Mouse (Mus musculus): ENCODE results near the gene 1700069L16Rik.
A peak's percentile ranks its signal among the peaks of the same experiment; 100 is the strongest.

The 1700069L16Rik gene

GRCm38 (mm10) chr5:113734376-113734775 is 9.8 kb upstream of the 1700069L16Rik start:
- DNase-seq (ENCODE audit: low spot score) = no peak

- peak; percentile 47 for DNase-seq (ENCODE audit: low spot score)
These were observed 7.6 kb upstream of the 1700069L16Rik start for GRCm38 (mm10) chr5:113732182-113732581.

GRCm38 (mm10) chr5:113731174-113731573 is 6.6 kb upstream of the 1700069L16Rik start:
- DNase-seq (ENCODE audit: low spot score) = no peak

GRCm38 (mm10) chr5:113730641-113731121 is 6.1 kb upstream of the 1700069L16Rik start:
- DNase-seq (ENCODE audit: low spot score) = no peak

GRCm38 (mm10) chr5:113728691-113729090 is 4.1 kb upstream of the 1700069L16Rik start:
- no peak for DNase-seq (ENCODE audit: low spot score)

GRCm38 (mm10) chr5:113728011-113728410 is 3.4 kb upstream of the 1700069L16Rik start:
- DNase-seq (ENCODE audit: low spot score) = no peak

GRCm38 (mm10) chr5:113727238-113727637 is 2.7 kb upstream of the 1700069L16Rik start:
- no peak for DNase-seq (ENCODE audit: low spot score)

- no peak for DNase-seq (ENCODE audit: low spot score)
These were observed 2.0 kb upstream of the 1700069L16Rik start for GRCm38 (mm10) chr5:113726618-113727017.

- DNase-seq (ENCODE audit: low spot score) = no peak
These were observed 845 bp upstream of the 1700069L16Rik start for GRCm38 (mm10) chr5:113725417-113725816.

GRCm38 (mm10) chr5:113723567-113724237 is 870 bp downstream of the 1700069L16Rik start:
- no peak for DNase-seq (ENCODE audit: low spot score)

- no peak for DNase-seq (ENCODE audit: low spot score)
These were observed 2.2 kb downstream of the 1700069L16Rik start for GRCm38 (mm10) chr5:113722224-113723013.

- DNase-seq (ENCODE audit: low spot score) = no peak
These were observed 5.3 kb downstream of the 1700069L16Rik start for GRCm38 (mm10) chr5:113719221-113719661.

- peak; percentile 18 for DNase-seq (ENCODE audit: low spot score)
These were observed 7.8 kb downstream of the 1700069L16Rik start for GRCm38 (mm10) chr5:113716581-113717388.

GRCm38 (mm10) chr5:113712861-113713260 is 11.7 kb downstream of the 1700069L16Rik start:
- no peak for DNase-seq (ENCODE audit: low spot score)

- no peak for DNase-seq (ENCODE audit: low spot score)
These were observed 20.6 kb downstream of the 1700069L16Rik start for GRCm38 (mm10) chr5:113703803-113704585.

- peak; percentile 28 for DNase-seq (ENCODE audit: low spot score)
These were observed 24.1 kb downstream of the 1700069L16Rik start for GRCm38 (mm10) chr5:113700388-113701023.

- peak; percentile 64 for DNase-seq (ENCODE audit: low spot score)
These were observed 30.2 kb downstream of the 1700069L16Rik start for GRCm38 (mm10) chr5:113694415-113694814.

- DNase-seq (ENCODE audit: low spot score) = no peak
These were observed 30.6 kb downstream of the 1700069L16Rik start for GRCm38 (mm10) chr5:113694000-113694399.

- DNase-seq (ENCODE audit: low spot score) = peak; percentile 18
These were observed 31.3 kb downstream of the 1700069L16Rik start for GRCm38 (mm10) chr5:113693196-113693755.

GRCm38 (mm10) chr5:113690866-113691265 is 33.7 kb downstream of the 1700069L16Rik start:
- no peak for DNase-seq (ENCODE audit: low spot score)
